Comparison of ENCODE assay signal across 10 mouse cellular contexts in genomic region chr3:54672557-54673529, GRCm38 (mm10). TPM values are rescaled to one million over a fixed set of nuclear protein-coding genes. Genes with fewer than 3 reads are reported as not detected.
DNase-seq lines count a peak whose midpoint lies in the region; TF ChIP-seq lines count a peak whose summit lies in the region.
"Had no signal": no experiment of that assay in that cellular context is flagged by ENCODE, and none has a peak within 500 bp of the region (broad histone marks: within the 10 kb centered on the region; RNA-seq: fewer than 3 reads in every experiment).

No protein-coding gene starts in this region.

- 74% methylated on average over 13 of the region's 13 CpGs for WGBS in cerebellum, adult 2 months

- TF ChIP-seq POLR2A in cerebellum, adult 2 months (IDR thresholded peaks at IDR 0.05; ENCODE audit: borderline replicate concordance, insufficient read depth, low read length), result no peak

- TF ChIP-seq CTCF in cerebellum, adult 2 months (IDR thresholded peaks at IDR 0.05; ENCODE audit: borderline replicate concordance, insufficient read depth, low read depth, low read length), result no peak

- no peak overlapping the region for H3K4me3 ChIP-seq in cerebellum, adult 2 months (replicated peaks; ENCODE audit: insufficient read depth, low read depth, low read length)
- H3K4me3 ChIP-seq: midbrain, embryonic 12.5 days had no signal

- no peaks in the 10 kb centered on the region for H3K27me3 ChIP-seq in cerebellum, adult 2 months (ENCODE audit: control insufficient read depth, insufficient read depth, low read length)
- H3K27me3 ChIP-seq: midbrain, embryonic 12.5 days had no signal

- DNase-seq in gastrocnemius, adult 18-20 months (ENCODE audit: low spot score), result peak; percentile 19
- DNase-seq in gastrocnemius, postnatal 25 days, result no peak
- peak; percentile 88 for DNase-seq in 3T3-L1 (ENCODE audit: low read depth, low spot score)
- DNase-seq in c-Kit-positive CD71-negative TER-119-negative erythroid progenitor cells, embryonic 14.5 days (ENCODE audit: low read depth), result peak; percentile 24
- peak; percentile 26 to 30 for DNase-seq in heart, postnatal 36 days
- peak; percentile 30 for DNase-seq in left cerebral cortex, adult 11 months (ENCODE audit: low spot score)
- peak; percentile 59 for DNase-seq in naive thymus-derived CD4-positive, alpha-beta T cell, adult 2 months (ENCODE audit: low read depth)
- DNase-seq in cerebellum, adult 2 months, result no peak

- intact Hi-C loops in heart, postnatal 36 days (cut with DNase I), result loop anchor here (1.0 to 5.0 kb wide), 3 partner anchors 316 to 936 kb away; no protein-coding TSS in a partner anchor

- H3K4me1 ChIP-seq in cerebellum, adult 2 months (ENCODE audit: control insufficient read depth, insufficient read depth, low read length), result no peaks in the 10 kb centered on the region
- H3K4me1 ChIP-seq: midbrain, embryonic 12.5 days had no signal

- no peak overlapping the region for H3K27ac ChIP-seq in cerebellum, adult 2 months (ENCODE audit: insufficient read depth, low read length)
- H3K27ac ChIP-seq: midbrain, embryonic 12.5 days had no signal

RNA-seq across cellular contexts. Expression of gene Supt20, which starts 19.8 kb away (rescaled TPM):
- total RNA-seq in gastrocnemius, adult 18-20 months (2021), result 10 to 100 TPM in 1 of 2 experiments, 1 to 10 TPM in 1; 9.5 to 13.3 TPM
- total RNA-seq in gastrocnemius, postnatal 25 days (2021), result 10 to 100 TPM; 12.1 to 12.4 TPM
- 10 to 100 TPM; 19.9 to 20.6 TPM for total RNA-seq in heart, postnatal 36 days (2021)
- 57.6 and 63.2 TPM in 2 replicates for polyA plus RNA-seq in cerebellum, adult 2 months (2012; rRNA removed)

RNA-seq across cellular contexts. Expression of gene Gm21958, which starts 41.3 kb away (rescaled TPM):
- not detected for total RNA-seq in gastrocnemius, adult 18-20 months (2021)
- not detected for total RNA-seq in gastrocnemius, postnatal 25 days (2021)
- not detected for total RNA-seq in heart, postnatal 36 days (2021)
- not detected in 2 replicates for polyA plus RNA-seq in cerebellum, adult 2 months (2012; rRNA removed)
- polyA plus RNA-seq: gonadal fat pad, adult 2 months had no signal

Comparison
In these comparisons a context has a peak if more than half of its experiments do, and no peak if none do; other contexts are left out.
1. DNase-seq: peak in gastrocnemius, adult 18-20 months (single experiment), 3T3-L1 (single experiment), c-Kit-positive CD71-negative TER-119-negative erythroid progenitor cells, embryonic 14.5 days (single experiment), heart, postnatal 36 days (2 of 2), left cerebral cortex, adult 11 months (single experiment) and naive thymus-derived CD4-positive, alpha-beta T cell, adult 2 months (single experiment); none in gastrocnemius, postnatal 25 days (single experiment) and cerebellum, adult 2 months (0 of 2).